Mouse (Mus musculus) heart, embryonic 11.5 days (tissue): ENCODE results near the gene BC048679. TPM values are rescaled to one million over a fixed set of nuclear protein-coding genes. Genes with fewer than 3 reads are reported as not detected.

ENCODE experiments used
- ATAC-seq: fragments of 200-750 bp; cut with Nextera tagmentation; replicated peaks from 2 replicates; pipeline ENCODE4 v1.8.0; 2017; ENCODE audit warnings: moderate library complexity; ENCODE audit not compliant: insufficient number of reproducible peaks, low FRiP score, low TSS enrichment
- H3K27ac ChIP-seq: fragments of 300-500 bp; sonication (generic); 2 replicates; pipeline ENCODE4 v1.5.1; 2014; ENCODE audit warnings: mild to moderate bottlenecking, low read depth, low read length
- H3K27me3 ChIP-seq: fragments of 300-500 bp; sonication (generic); 2 replicates; pipeline ENCODE4 v1.6.1; 2014; ENCODE audit warnings: mild to moderate bottlenecking, low read length, mixed read lengths; ENCODE audit not compliant: control insufficient read depth, insufficient read depth
- H3K36me3 ChIP-seq: fragments of 300-500 bp; sonication (generic); 2 replicates; pipeline ENCODE4 v1.6.1; 2014; ENCODE audit warnings: mild to moderate bottlenecking, low read length, moderate library complexity, mixed read lengths; ENCODE audit not compliant: control insufficient read depth, insufficient read depth
- H3K4me1 ChIP-seq: fragments of 300-500 bp; sonication (generic); 2 replicates; pipeline ENCODE4 v1.6.1; 2014; ENCODE audit warnings: low read length; ENCODE audit not compliant: control insufficient read depth, insufficient read depth
- H3K4me2 ChIP-seq: fragments of 300-500 bp; sonication (generic); 2 replicates; pipeline ENCODE4 v1.6.1; 2014; ENCODE audit warnings: mild to moderate bottlenecking, moderate library complexity
- H3K4me3 ChIP-seq: fragments of 300-500 bp; sonication (generic); 2 replicates; pipeline ENCODE4 v1.5.1; 2014; ENCODE audit warnings: low read depth, low read length
- H3K9ac ChIP-seq: fragments of 300-500 bp; sonication (generic); 2 replicates; pipeline ENCODE4 v1.6.1; 2014; ENCODE audit warnings: mild to moderate bottlenecking, low read depth, low read length, moderate library complexity
- H3K9me3 ChIP-seq: fragments of 300-500 bp; sonication (generic); replicated peaks from 2 replicates; pipeline ENCODE4 v1.6.1; 2016; ENCODE audit warnings: low read length; ENCODE audit not compliant: control insufficient read depth
- WGBS: fragments of 180-500 bp; shearing (Covaris S2); extraction: QIAGEN DNeasy Blood & Tissue Kit; methylation state at CpG from one replicate; pipeline ENCODE4 v1.1.7; 2014; ENCODE audit not compliant: insufficient replicate concordance; 5-methylcytosine and 5-hydroxymethylcytosine counted together
- microRNA counts: library from miRNA; unstranded; fragments of <30 nt; microRNA quantifications from one replicate; lab custom pipeline; 2015
- polyA plus RNA-seq: library from polyadenylated mRNA; unstranded; fragments of >200 nt; fragmentation: Nextera tagmentation; extraction: Ambion mirVana; gene quantifications from 2 replicates; pipeline ENCODE4 v1.2.1, GENCODE M21; 2014

BC048679 gene
- polyA plus RNA-seq, 1 experiment from 2014 or later, result not detected

DNA sequence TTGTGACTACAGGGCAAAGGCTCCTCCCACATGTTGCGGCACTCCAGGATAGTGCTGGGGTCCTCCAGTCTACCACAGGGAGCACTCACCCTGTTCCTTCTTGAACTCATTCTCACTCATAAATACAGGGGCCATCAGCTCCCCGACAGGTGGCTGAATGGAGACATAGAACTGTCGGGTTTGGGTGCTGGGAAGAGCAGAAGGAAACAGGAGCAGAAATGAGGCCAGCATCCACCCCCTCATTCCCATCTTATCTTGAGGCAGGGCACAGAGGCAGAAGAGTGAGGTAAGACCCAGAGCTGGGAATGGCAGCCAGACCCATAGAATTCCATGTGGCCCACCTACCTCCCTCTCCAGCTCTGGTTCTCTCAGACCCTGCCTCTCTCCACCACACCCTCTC is 35.3 kb downstream of the BC048679 start:
- no peaks in the 10 kb centered on the region for H3K4me1 ChIP-seq
- H3K4me2 ChIP-seq, result no peak overlapping the region
- peaks cover 12% of the 10 kb centered on the region for H3K27me3 ChIP-seq
- H3K36me3 ChIP-seq, result no peaks in the 10 kb centered on the region
- H3K9ac ChIP-seq, result no peak overlapping the region
- 64% methylated on average over 3 of the region's 3 CpGs for WGBS
- no peak overlapping the region for H3K27ac ChIP-seq
- H3K9me3 ChIP-seq, result no peaks in the 10 kb centered on the region
- no peak for ATAC-seq
- no peak overlapping the region for H3K4me3 ChIP-seq

DNA sequence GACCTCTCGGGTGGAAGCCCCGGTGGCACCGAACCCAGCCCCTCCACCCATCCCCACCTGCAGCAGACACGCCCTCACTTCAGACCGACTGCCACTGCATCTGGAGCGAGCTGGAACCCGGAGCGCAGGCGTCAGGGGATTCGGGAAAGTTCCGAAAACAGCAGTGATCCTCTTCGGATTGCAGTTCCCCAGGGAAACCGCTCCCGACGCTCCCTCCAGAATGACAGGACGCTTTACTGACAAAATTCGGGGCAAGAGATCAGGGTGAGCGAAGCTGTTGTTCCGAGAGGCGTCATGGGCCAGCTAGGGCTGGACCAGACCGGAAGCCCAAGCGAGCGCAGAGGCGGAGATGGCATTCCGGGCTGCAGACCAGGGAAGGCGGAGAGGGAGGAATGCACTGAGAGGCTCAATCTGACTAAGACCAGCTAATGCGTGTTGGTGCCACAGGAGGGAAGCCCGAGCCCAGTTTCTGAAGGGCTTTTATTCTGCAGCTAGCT is 42.9 kb downstream of the BC048679 start, which contains the start of gene Cpeb1:
Cpeb1 (minus strand) TSS at position 311 of the 497 bp plus-strand sequence.
- ATAC-seq, result no peak
- no peaks in the 10 kb centered on the region for H3K9me3 ChIP-seq
- peaks cover 17% of the 10 kb centered on the region for H3K4me1 ChIP-seq
- peak within 1 kb of the TSS; percentile 63 for H3K4me3 ChIP-seq
- H3K9ac ChIP-seq, result peak within 1 kb of the TSS; percentile 22; the same call in 1 of the 2 replicates
- peaks cover 69% of the 10 kb centered on the region for H3K27me3 ChIP-seq
- H3K4me2 ChIP-seq, result peak within 1 kb of the TSS; percentile 93
- WGBS, result under 1% methylated on average over 28 of the region's 28 CpGs
- no peaks in the 10 kb centered on the region for H3K36me3 ChIP-seq
- no peak within 1 kb of the TSS for H3K27ac ChIP-seq

DNA sequence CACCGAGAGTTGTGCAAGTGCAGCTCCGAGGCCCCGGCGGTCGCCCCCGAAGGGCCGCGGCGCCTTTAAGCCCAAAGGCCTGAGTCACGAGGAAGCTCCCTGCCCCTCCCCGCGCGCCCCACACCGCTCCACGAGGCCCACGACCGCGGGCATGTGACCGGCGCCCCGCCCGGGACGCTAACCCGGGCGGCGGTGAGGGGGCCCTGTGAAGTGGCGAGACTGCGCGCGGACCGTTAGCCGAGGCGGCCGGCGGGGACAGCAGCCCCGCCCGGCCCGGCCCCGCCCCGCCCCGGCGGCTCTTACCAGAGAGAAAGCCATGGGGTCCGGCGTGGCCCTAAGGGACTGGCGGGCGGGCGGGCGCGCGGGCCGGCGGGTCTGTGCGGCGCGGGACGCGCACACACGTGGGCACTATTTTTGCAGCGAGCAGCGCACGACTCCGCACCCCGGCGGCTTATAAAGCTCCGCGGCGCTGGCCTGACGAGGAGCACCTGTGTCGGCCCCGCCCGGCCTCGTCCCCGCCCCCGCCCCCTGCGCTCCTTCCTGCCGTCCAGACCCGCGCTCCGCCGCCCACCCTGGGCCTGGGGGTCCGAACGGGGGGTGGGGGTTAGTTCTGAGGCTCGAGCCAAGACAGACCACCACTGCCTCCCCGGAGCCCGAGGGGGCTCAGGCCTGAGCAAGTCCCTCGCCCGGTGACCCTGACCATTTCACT is 43.6 kb downstream of the BC048679 start:
- Histone ChIP-seq H3K4me1 (peaks cover 17% of the 10 kb centered on the region), H3K4me2 (peak overlapping the region; percentile 93), H3K27me3 (peaks cover 69% of the 10 kb centered on the region), H3K9ac (peak overlapping the region; percentile 22; the same call in 1 of the 2 replicates), H3K36me3 (no peaks in the 10 kb centered on the region), H3K27ac (no peak overlapping the region), H3K9me3 (no peaks in the 10 kb centered on the region), H3K4me3 (peak overlapping the region; percentile 63)
- peak; percentile 43 for ATAC-seq
- WGBS, result 1% methylated on average over 62 of the region's 87 CpGs

DNA sequence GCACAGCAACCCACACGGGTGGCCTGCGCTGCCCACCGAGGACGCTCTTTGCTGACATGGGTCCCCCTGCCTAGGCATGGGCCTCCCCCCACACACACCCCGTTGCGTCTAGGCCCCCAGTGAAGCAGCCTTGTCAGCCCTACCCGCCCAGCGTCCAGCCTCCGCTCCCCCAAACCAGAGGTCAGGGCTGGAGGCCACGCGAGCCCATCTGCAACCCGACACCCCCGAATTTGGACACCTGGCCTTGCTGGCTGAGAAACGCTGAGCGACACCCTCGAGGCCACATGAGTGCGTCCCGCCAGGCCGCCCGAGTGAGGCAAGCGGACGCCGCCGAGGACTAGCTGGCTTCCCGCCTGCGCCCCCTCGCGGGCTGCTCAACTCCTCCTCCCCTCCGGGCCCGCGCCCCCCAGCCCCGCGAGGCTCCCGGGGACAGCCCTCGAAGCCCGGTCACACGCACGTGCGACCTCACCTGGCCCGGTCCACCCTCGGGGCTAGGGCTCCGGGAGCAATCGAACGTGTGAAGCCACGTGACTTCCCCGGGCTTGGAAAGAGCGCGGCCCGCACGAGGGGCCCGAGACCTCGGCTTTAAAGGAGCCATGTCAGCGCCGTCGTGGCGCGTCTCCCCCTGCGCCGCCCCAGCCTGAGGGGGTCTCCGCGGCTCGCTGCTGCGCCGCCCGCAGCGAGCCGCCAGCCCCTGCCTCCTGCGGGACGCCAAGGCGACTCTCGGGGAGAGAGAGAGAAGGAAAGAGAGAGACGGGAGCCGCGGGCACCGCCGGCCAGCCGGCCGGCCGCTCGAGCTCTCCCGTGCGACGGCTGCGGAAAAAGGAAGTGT is 44.4 kb downstream of the BC048679 start:
- peak overlapping the region; percentile 93 for H3K4me2 ChIP-seq
- H3K4me3 ChIP-seq, result peak overlapping the region; percentile 63
- H3K27me3 ChIP-seq, result peaks cover 65% of the 10 kb centered on the region
- 5% methylated on average over 83 of the region's 84 CpGs for WGBS
- 0 out of 2 replicates have a peak, but pooled peaks have one; percentile 26 for ATAC-seq
- H3K36me3 ChIP-seq, result no peaks in the 10 kb centered on the region
- H3K9me3 ChIP-seq, result no peaks in the 10 kb centered on the region
- no peak overlapping the region for H3K27ac ChIP-seq
- H3K9ac ChIP-seq, result no peak overlapping the region
- peaks cover 17% of the 10 kb centered on the region for H3K4me1 ChIP-seq

DNA sequence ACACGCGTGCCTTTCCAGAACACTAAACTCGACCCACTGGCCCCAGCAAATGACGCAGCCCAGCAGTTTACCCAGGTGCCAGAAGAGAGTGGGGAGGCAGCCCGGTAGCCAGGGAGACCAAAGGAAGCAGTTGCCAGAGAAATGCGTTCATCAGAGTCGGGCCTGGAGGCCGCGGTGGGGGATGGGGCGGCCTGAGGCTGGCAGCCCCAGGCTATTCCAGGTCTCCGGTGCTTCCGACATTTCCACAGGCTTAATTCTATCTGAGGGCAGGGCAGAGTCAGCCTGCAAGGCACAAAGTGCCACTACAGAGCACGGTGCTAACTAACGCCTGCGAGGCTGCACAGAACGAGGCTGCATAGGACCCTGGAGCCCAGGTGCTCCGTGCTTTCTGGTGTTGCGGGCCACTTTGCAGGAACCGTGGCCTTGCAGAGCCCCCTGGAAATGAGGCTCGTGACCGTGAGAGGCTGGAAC is 45.1 kb downstream of the BC048679 start:
- Histone ChIP-seq H3K27me3 (peaks cover 60% of the 10 kb centered on the region), H3K4me1 (peaks cover 17% of the 10 kb centered on the region), H3K27ac (no peak overlapping the region), H3K9me3 (no peaks in the 10 kb centered on the region), H3K4me2 (peak overlapping the region; percentile 93), H3K9ac (no peak overlapping the region), H3K4me3 (peak overlapping the region; percentile 63), H3K36me3 (no peaks in the 10 kb centered on the region)
- ATAC-seq, result no peak
- 5% methylated on average over 21 of the region's 21 CpGs for WGBS

MicroRNA genes within 50 kb of the gene (microRNA counts, 519-probe panel; counts per million panel counts)
- 32.2 counts per million for microRNA mmu-miR-1839-3p (lab: Ali Mortazavi, UCI)
- microRNA mmu-miR-1839-5p (lab: Ali Mortazavi, UCI), result 4,167 counts per million, percentile 30 among the panel's probes with 10 or more counts

Other genes with a start within 250 kb of the BC048679 start
- 1,053 and 1,144 TPM in 2 replicates for gene Rps17, start 153.0 kb downstream of the BC048679 start, polyA plus RNA-seq
- gene Cpeb1, start 42.8 kb downstream of the BC048679 start, polyA plus RNA-seq, result 2.9 and 3.3 TPM in 2 replicates
- 11.4 and 15.0 TPM in 2 replicates for gene Ap3b2, start 4.4 kb downstream of the BC048679 start, polyA plus RNA-seq
- 50.9 and 62.4 TPM in 2 replicates for gene Fsd2, start 68.7 kb upstream of the BC048679 start, polyA plus RNA-seq
- gene Whamm, start 73.0 kb upstream of the BC048679 start, polyA plus RNA-seq, result 5.9 and 6.2 TPM in 2 replicates
- 121 and 129 TPM in 2 replicates for gene Homer2, start 209.2 kb upstream of the BC048679 start, polyA plus RNA-seq